ENCODE assay signal across 15 mouse cellular contexts in genomic region chr9:60608857-60609256, GRCm38 (mm10).
"Had no signal": no experiment of that assay in that cellular context is flagged by ENCODE, and none has a peak within 500 bp of the region (broad histone marks: within the 10 kb centered on the region; RNA-seq: fewer than 3 reads in every experiment).

No protein-coding gene starts in this region.

- H3K9ac ChIP-seq: liver, embryonic 15.5 days; neural tube, embryonic 12.5 days had no signal

- H3K4me1 ChIP-seq: limb, embryonic 10.5 days; liver, embryonic 15.5 days; neural tube, embryonic 12.5 days had no signal

- H3K4me3 ChIP-seq: left cerebral cortex, adult 2 months; limb, embryonic 10.5 days; liver, embryonic 15.5 days; midbrain, embryonic 10.5 days; neural tube, embryonic 12.5 days had no signal

- ATAC-seq: lung, postnatal 0 days had no signal

- H3K9me3 ChIP-seq: limb, embryonic 10.5 days; liver, embryonic 15.5 days; midbrain, embryonic 10.5 days; neural tube, embryonic 12.5 days had no signal

- DNase-seq: kidney, adult 18-20 months; kidney, postnatal 10 days; lung, adult 2 months; lung, postnatal 4 days; midbrain, embryonic 14.5 days; right cerebral cortex, postnatal 14 days; thymus, adult 18-20 months; thymus, postnatal 25 days had no signal

- H3K27ac ChIP-seq: left cerebral cortex, adult 2 months; limb, embryonic 10.5 days; liver, embryonic 15.5 days; neural tube, embryonic 12.5 days had no signal

- H3K36me3 ChIP-seq: liver, embryonic 15.5 days had no signal

- H3K4me2 ChIP-seq: liver, embryonic 11.5 days; liver, embryonic 15.5 days; neural tube, embryonic 12.5 days had no signal

- H3K27me3 ChIP-seq: liver, embryonic 15.5 days; neural tube, embryonic 12.5 days had no signal
